Mouse (Mus musculus): ENCODE measurements around the gene Lrp1.

The Lrp1 gene

GRCm38 (mm10) chr10:127563840-127564239 is 57.1 kb downstream of the Lrp1 start:
- no peak for DNase-seq (ENCODE audit: low read depth, low spot score)

DNA sequence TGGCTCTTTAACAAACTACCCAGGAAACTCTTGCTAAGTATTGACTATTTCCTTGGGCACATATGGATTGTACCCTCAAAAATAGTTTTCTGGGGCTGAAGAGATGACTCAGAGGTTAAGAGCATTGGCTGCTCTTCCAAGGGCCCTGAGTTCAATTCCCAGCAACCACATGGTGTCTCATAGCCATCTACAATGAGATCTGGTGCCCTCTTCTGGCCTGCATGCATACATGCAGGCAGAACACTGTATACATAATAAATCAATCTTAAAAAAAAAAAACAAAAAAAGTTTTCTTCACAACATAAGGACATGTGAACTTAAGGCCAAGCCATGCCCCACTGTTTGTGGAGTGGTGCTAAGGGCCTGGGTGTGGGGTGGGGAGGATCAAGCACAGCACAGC is 59.8 kb downstream of the Lrp1 start:
- no peak for DNase-seq (ENCODE audit: low read depth, low spot score)

DNA sequence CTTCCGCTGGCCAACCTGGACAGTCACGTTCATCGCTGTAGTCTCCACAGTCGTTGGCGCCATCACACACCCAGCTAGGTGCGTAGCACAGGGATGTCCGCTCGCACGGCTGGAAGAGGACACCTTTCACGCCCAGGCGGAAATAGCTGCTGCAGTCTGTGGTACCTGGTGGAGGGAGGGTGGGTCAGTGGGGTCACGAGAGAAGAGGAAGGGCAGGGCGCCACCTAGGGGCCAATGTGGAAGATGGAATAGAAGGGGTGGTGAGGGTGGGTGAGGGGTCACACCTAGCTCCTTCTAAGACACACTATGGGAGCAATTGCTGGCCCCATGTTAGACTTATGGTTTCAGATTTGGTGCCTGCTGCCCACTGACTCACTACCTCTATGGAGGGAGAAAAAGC is 63.6 kb downstream of the Lrp1 start:
- DNase-seq (ENCODE audit: low read depth, low spot score): no peak

DNA sequence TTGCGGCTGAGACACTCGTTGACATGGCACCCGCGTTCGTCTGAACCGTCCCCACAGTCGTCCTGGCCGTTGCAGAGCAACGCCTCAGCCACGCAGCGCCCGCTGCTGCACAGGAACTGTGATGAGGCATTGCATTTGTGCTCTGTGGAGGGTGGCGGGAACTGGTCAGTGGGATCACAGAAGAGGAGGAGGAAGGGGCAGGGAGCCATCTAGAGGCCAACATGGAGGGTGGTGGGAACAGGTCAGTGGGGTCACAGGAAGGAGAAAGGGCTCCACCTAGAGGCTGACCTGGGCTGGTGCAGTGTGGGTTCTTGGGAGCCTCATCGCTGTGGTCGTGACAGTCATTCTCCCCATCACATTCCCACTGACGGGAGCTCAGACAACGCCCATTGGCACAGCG is 65.2 kb downstream of the Lrp1 start:
- no peak for DNase-seq (ENCODE audit: low read depth, low spot score)

- DNase-seq (ENCODE audit: low read depth, low spot score): no peak
Measured at GRCm38 (mm10) chr10:127549892-127550291, 71.1 kb downstream of the Lrp1 start.

DNA sequence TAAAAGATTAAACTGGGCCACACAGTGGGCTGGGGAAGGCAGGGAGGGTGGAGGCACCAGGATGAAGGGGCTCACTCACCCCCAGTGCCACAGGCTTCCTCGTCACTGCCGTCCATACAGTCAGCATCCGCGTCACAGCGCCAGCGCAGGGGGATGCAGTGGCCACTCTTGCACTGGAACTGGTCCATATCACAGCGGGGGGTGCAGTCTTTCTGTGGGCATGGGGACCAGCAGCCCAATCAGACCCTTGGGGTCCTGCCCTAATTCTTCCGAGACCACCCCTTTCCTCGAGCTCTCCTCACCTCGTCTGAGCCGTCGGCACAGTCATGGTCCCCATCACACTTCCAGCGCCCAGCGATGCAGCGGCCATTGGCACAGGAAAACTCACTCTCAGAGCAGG is 72.7 kb downstream of the Lrp1 start:
- DNase-seq (ENCODE audit: low read depth, low spot score): no peak

DNA sequence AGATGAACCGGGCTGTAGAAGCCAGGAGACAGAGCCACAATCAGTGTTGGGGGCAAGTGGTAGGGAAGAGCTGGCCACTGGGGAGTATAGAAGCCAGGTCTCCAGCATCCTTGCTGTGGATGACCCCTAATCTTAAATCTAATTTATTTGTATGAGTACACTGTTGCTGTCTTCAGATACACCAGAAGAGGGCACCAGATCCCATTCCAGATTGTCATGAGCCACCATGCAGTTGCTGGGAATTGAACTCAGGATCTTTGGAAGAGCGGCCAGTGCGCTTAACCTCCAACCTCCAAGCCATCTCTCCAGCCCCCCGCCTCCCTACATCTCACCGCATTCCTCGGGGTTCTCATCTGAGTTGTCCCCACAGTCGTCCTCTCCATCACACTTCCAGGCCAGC is 74.4 kb downstream of the Lrp1 start:
- DNase-seq (ENCODE audit: low read depth, low spot score): no peak

DNA sequence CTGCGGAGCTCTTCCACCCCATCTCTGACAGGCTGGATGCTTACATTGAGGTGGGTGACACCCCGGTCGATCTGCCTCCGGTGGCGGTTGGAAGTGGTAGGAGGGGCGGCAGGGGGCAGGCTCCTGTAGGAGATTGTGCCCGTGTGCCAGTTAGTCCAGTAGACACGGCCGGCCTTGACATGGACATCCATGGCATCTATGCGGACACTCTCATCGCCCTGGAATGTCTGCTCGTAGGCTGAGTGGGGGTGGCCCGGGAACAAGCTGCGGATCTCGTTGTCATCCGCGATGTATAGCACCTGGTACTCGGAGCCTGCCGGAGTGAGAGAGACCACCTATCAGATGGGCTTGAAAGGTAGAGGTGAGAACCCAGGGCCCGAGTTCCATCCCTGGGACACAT is 76.6 kb downstream of the Lrp1 start:
- no peak for DNase-seq (ENCODE audit: low read depth, low spot score)

DNA sequence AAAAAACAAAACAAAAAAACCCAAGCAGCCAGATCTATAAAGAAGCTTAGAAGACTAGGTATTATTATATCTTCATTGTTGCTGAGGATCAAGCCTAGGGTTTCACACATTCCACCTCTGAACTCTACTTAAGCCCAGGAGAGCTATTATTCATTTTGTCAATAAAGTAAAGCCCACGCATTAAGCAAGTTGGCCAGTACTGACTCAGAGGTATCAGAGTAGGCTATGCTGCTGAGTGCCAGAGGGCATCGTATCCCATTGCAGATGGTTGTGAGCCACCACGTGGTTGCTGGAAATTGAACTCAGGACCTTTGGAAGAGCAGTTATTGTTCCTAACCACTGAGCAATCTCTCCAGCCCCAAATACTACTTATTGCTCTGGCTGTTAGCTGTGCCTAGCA is 77.0 kb downstream of the Lrp1 start:
- no peak for DNase-seq (ENCODE audit: low read depth, low spot score)

GRCm38 (mm10) chr10:127542720-127543119 is 78.2 kb downstream of the Lrp1 start:
- DNase-seq (ENCODE audit: low read depth, low spot score): no peak

- DNase-seq (ENCODE audit: low read depth, low spot score): no peak
Measured at GRCm38 (mm10) chr10:127542084-127542483, 78.9 kb downstream of the Lrp1 start.

- DNase-seq (ENCODE audit: low read depth, low spot score): no peak
Measured at GRCm38 (mm10) chr10:127541510-127541909, 79.4 kb downstream of the Lrp1 start.

GRCm38 (mm10) chr10:127537854-127538583 is 82.9 kb downstream of the Lrp1 start:
- peak; percentile 62 for DNase-seq (ENCODE audit: low read depth, low spot score)

DNA sequence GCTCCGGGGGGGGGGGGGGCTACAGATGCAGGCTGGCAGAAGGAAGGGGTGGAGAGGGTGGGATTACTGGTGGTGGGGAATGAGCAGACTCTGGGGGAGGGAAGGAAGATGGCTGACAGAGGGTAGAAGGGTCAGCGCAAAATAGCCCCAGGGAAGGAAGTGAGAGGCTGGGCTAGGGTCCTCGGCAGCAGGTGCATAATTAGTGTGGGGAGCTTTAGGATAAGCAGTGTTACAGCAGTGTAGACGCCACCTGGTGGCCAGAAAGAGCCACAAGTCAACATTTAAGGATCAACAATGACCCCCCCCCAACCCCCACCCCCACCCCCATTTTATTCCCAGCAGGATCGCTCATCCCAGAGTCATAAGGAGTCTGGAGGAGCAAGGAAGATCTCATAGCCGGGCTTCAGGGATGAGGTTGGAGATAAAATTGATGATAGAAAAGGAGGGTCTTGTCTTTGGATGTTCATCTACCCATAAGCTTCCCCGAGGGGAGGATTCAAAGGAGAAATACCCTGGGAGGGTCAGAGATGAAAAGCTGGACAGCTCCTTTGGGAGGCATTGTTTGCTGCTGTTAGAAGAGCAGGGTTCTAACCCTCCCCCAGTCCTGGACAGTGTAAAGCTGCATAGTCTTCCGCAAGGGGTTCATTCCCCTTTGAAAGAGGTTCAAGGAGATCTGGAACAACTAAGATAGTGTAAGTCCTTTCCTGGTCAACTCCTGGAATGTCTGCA is 84.2 kb downstream of the Lrp1 start:
- peak; percentile 70 for DNase-seq (ENCODE audit: low read depth, low spot score)

- no peak for DNase-seq (ENCODE audit: low read depth, low spot score)
Measured at GRCm38 (mm10) chr10:127534929-127535384, 86.0 kb downstream of the Lrp1 start.

DNA sequence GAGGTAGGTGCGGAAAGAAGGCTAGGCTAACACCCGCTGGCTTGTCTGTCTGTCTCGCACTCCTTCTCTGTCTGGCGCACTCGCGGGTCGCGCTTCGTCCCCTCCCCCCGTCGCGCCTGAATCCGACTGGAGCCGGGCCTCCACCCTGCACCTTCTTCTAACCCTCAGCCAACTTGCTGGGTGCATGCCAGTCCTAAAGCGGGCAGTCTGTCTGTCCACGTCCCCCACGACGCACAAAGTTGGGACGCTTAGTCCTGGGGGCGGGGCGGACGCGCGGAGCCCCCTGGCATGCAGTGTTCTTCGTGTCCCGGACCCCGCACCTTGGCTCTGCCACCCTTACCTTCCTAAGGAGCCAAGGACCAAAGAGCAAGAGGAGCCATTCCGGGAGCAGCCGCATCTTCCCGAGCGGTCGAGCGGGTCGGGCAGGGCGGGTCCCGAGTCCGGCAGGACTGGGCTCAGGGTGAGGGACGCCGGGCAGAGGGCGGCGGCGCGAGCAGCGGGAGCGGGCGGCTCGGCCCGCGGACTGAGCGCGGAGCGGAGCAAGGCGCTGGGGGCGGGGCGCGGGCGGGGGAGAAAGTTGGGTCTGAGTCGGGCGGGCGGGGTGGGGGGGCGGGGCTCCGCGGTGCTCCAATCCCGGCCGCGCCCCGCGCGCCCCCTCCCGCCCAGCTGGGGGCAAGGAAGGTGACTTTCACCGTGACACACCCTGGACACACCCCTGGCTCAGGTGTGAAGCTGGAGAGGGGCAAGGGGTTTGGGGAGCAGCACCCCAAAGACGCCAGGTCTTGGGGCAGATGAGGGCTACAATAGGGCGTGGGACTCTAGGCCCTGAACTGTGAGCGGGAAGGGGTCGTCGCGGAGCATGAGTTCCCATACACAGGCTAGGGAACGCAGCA is 86.7 kb downstream of the Lrp1 start, which contains the start of gene Nxph4:
Nxph4 (minus strand) TSS at position 524 of the 893 bp plus-strand sequence.
- peak; percentile 41 for DNase-seq (ENCODE audit: low read depth, low spot score)

GRCm38 (mm10) chr10:127531548-127531947 is 89.4 kb downstream of the Lrp1 start:
- DNase-seq (ENCODE audit: low read depth, low spot score): no peak

GRCm38 (mm10) chr10:127530945-127531344 is 90.0 kb downstream of the Lrp1 start:
- DNase-seq (ENCODE audit: low read depth, low spot score): no peak

DNA sequence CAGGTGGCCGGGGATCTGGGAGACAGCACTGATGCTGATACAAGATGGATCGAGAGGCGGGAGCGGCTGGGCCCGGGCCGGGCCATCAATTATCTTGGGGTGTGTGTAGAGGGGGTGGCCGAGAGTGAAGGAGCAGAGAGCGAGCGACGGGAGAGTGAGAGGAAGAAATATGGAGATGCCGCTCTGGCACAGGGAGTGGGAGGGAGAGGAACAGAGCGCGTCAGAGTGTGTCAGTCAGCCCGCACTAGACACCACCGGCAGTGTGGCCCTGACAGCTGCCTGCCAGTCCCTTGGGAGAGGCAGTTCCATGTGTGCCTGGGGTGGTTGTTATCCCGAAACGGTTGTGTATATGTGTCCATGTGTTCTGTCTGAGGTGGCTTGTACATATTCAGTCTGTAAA is 93.5 kb downstream of the Lrp1 start:
- DNase-seq (ENCODE audit: low read depth, low spot score): no peak

DNA sequence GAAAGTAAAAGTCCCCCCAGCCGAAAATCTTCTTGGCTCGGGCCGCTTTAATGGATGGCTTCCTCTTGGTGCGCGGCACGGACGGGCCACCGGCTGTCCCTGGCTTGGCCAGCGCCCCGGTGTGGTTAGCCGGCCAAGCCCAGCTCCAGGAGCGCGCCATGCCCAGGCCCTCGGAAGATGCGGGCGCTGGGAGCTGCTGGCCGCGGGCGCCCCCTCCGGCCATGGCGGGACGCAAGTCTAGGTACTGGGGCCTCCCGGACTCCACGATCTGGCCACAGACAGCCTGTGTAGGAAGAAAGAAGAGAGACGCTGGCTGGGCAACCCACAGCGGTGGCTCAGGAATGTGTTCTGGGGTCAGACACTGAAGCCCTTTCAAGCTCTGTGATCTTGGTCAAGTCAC is 94.3 kb downstream of the Lrp1 start:
- DNase-seq (ENCODE audit: low read depth, low spot score): no peak

GRCm38 (mm10) chr10:127526048-127526447 is 94.9 kb downstream of the Lrp1 start:
- peak; percentile 75 for DNase-seq (ENCODE audit: low read depth, low spot score)

DNA sequence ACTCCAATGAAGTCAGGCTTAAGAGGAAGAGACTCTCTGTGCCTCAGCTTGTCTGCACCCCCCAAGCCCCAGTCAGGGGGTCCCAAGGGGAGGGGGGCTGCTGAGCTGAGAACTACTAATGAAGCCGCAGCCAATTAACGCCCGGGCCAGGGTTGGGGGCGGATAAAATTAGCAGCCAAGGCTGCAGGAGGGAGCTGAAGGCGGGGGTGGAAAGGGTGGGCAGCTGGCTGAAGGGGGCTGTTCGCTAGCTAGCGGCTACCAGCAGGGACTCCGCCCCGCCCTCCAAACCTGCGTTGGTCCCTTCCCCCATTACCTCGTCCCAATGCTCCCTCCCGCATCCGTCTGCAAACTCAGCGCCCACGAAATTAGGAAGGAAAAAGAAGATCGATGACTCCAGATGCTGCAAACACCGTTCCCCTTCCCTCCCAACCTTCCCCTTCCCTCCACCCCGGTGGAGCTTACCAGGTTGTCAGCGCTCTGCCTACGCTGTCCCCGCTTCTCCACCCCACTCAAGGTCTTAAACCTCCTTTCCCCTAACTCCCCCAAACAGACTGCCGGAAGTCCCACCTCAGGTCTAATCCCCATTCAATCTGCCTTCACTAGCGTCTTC is 96.2 kb downstream of the Lrp1 start:
- DNase-seq (ENCODE audit: low read depth, low spot score): no peak
